Mouse (Mus musculus): ENCODE measurements around the gene Arhgap31. TPM values are rescaled to one million over a fixed set of nuclear protein-coding genes. Genes with fewer than 3 reads are reported as not detected.
"Not testable (repeated sequence)": the region's sequence is repeated elsewhere in the genome, so short reads cannot be mapped to it uniquely, and the experiment has no call there.

Gene Arhgap31
- total RNA-seq, 1 experiment from 2014 or later: 4.0 TPM

DNA sequence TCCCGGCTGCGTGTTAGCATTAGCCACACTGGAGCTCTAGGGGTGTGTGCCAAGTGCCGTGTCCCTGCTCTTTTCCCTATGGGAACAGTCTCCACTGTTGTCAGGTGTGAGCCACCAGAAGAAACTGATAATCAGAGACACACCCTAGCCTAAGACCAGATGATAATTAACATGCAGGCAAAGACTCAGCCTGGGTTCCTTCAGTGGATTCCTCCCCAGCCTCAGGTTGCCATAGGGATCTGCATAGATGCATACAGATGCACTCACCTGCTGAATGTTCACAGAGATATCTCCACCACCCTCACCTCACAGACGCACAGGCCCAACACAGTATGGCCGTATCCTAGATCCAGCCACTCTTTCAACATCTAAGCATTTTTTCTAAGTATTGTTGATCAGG is 22.6 kb downstream of the Arhgap31 start:
- ATAC-seq (replicated peaks; ENCODE audit: low read depth, poor library complexity, severe bottlenecking): no peak

DNA sequence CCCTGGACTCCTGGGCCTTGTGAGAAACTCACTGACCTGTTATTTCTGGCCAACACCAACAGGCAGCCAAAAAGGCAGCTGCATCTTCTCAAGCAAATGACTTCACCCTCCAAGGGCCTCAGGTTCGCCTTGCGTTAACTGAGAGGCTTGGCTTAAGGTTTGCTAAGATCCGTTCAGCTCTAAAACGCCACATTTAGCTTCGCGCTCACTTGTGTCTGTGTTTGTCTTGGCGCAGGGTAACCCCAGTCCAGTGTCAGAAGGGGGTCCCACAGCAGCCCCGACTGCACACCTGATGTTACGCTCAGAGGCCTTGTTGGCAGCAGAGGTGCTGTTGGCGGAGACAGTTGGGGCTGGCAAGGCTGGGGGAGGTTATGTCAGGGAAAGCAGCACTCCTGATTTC is 23.3 kb downstream of the Arhgap31 start:
- no peak for ATAC-seq (replicated peaks; ENCODE audit: low read depth, poor library complexity, severe bottlenecking)

DNA sequence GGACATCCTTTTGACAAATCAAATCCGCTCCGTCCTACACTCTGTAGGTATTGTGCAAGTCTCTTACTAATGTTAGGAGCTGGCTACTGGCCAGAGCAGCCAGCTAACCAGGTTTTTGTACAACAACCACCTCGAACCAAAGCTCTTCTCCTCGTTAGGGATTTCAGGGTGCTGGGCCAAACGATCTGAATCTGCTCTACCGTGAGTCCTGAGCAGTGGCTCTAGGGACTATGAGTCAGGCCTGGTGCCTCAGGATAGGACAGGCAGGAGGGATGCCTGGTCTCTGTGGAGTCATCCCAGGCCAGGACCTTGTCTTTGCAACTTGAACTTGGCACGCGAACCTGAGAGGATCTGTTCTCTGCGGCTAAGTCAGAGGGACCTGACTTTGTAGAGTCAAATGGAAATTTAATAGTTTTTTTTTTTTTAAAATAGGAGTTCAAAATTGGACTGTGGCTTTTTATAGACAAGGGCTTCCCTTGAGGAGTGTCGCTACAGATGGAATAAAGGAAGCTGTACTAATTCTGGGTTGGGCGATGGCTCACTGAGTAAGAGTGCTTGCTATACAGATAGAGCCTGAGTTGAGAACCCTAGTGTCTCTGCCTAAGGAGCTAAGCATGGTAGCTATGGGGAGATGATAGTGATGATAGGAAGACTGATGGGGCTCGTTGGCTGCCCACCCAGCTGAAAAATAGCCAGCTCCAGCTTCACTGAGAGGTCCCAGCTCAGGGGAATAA is 24.4 kb downstream of the Arhgap31 start:
- ATAC-seq (replicated peaks; ENCODE audit: low read depth, poor library complexity, severe bottlenecking): no peak

DNA sequence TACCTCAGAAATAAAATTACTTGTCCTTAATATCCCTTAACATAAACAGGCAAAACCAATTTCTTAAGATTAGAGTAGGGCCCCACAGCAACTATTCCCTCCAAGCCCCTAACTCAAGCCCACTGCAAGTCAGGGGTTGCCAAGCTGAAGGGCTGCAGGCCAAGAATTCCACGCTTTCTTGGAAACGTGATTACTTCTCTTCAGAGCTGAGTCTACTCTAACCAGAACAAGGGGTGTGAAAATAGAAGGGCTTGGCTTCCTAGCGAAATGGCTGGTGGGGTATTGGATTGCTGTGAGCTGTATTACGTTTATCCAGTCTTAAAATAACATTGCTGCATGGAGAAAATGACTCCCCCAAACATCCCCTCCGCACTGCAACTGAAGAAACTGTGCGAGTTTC is 25.4 kb downstream of the Arhgap31 start:
- ATAC-seq (replicated peaks; ENCODE audit: low read depth, poor library complexity, severe bottlenecking): no peak

DNA sequence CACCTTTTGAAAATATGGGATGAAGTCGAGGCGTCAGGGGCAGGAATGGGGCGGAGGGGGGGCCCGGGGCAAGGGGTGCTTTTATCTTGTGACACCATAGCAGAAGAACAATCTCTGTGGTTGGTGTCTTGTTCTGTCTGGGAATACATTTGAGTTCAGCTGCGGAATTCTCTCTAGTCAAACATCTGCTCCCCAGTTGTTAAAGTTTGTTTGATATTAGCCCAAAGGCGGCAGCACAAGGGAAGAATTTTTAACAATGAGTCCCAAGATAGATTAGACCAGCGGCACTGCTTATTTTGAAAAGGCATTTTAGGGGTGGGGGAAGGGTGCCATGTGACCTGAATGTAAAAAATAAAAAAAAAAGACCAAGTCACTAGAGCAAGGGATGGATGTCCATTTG is 30.0 kb downstream of the Arhgap31 start:
- no peak for ATAC-seq (replicated peaks; ENCODE audit: low read depth, poor library complexity, severe bottlenecking)

DNA sequence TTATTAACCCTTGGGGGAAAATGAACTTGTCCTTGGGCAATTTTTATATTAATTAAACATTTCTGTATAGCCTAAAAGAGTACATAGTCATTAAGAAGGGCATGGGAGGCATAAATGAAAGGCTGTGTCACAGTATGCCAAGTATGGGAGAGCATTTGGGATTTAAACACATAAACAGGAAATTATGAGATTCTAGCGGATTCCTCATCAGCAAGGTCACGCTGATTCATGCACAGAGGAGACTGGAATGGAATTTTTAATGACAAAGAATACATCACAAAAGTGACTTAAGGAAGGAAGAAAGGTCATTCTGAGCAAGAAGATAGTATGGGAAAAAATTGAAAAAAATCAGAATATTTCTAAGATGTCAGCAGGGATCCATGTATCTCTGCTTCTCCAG is 31.8 kb downstream of the Arhgap31 start:
- ATAC-seq (replicated peaks; ENCODE audit: low read depth, poor library complexity, severe bottlenecking): no peak

DNA sequence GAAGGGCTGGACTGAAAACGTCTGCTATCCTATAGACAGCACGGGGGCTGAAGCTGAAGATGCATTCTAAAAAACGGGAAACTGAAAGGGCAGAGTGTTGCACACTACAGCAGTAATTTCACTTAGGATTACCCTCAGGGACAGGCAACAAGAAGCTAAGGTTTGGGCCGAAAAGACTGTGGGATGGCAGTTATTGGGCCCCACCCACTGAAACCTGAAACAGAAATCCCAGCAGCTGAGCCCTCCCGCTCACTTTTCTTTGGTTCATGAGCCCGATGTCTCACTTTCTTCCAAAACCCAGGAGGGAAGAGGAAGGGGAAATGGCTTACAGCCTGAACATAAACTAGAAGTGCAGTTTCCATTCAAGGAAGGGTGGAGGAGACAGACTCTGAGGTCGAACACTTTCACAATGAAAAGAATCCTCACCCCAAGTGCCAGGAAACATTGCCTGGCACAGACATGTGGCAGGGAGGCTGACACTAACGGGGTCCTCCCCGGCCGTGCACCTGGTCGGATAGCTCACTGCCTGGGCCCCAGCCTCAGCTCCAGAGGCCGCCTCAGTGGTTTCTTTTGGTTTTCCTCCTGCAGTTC is 33.5 kb downstream of the Arhgap31 start:
- ATAC-seq (replicated peaks; ENCODE audit: low read depth, poor library complexity, severe bottlenecking): peak; percentile 67

DNA sequence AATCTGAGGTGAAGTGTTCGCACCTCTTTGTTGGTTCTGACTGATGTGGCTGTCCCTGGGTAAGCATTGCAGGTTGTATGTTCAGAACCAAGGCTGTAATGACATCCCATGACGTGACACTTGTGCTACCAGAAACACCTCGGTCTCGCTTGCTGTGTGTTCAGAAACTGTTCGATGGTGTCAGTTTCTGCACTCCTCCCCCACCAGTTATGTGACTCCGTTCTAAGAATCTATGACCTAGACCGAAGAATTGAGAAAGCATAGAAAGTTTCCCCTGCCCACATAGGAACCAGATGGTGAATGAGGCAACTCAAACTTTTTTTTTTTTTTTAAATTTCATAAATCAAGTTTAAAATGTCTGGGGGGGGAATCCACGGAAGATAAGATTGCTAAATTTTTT is 34.2 kb downstream of the Arhgap31 start:
- peak; percentile 71 for ATAC-seq (replicated peaks; ENCODE audit: low read depth, poor library complexity, severe bottlenecking)

DNA sequence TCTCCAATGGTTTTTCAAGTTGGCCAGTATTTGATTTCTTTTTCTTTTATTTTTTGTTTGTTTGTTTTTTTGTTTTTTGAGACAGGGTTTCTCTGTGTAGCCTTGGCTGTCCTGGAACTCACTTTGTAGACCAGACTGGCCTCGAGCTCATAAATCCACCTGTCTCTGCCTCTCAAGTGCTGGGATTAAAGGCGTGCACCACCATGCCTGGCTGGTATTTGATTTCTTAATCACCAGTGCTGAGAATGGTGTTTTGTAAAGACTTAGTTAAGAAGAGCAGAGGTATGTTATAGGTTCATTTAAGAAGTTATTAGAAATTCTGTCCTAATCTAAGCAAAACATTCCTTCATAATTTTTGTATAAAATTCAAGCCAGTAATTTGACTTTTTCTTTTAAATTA is 35.1 kb downstream of the Arhgap31 start:
- not testable (repeated sequence) for ATAC-seq (replicated peaks; ENCODE audit: low read depth, poor library complexity, severe bottlenecking)

DNA sequence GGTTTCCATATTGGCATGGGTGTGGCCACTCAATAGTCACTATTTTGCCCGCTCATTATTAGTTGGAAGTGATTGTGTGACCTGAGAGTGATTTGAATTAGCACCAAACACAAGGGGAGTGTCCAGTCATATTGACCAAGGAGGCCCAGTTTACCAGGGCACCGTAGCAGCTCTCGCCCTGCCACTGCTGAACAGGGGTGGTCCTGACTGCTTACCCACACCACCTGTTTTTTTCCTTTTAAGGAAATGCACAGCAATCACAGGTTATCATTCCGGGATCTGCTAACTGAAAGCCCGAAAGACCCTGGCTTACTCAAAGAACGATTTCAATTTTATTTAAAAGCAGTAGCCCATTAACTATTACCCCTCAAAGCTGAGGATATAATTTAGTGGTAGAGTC is 35.9 kb downstream of the Arhgap31 start:
- no peak for ATAC-seq (replicated peaks; ENCODE audit: low read depth, poor library complexity, severe bottlenecking)

DNA sequence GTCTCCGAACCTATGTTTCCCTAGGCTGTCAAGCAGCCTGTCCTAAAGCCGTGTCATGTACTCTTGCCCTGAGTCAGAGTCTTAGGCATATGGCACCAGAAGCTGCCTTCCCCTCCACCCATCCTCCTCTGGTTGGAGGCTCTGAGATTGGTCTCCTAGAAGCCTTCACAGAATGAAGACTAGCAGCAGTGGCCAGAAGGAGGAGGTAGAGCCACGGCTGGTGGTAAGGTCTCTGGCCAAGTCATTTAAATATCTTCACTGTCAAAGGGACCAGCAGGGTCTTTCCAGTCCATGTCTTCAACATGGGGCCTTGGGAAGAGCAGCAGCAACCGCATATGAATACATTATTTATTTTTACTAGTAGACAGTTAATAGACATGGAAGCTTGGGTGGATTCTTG is 36.4 kb downstream of the Arhgap31 start:
- ATAC-seq (replicated peaks; ENCODE audit: low read depth, poor library complexity, severe bottlenecking): no peak

DNA sequence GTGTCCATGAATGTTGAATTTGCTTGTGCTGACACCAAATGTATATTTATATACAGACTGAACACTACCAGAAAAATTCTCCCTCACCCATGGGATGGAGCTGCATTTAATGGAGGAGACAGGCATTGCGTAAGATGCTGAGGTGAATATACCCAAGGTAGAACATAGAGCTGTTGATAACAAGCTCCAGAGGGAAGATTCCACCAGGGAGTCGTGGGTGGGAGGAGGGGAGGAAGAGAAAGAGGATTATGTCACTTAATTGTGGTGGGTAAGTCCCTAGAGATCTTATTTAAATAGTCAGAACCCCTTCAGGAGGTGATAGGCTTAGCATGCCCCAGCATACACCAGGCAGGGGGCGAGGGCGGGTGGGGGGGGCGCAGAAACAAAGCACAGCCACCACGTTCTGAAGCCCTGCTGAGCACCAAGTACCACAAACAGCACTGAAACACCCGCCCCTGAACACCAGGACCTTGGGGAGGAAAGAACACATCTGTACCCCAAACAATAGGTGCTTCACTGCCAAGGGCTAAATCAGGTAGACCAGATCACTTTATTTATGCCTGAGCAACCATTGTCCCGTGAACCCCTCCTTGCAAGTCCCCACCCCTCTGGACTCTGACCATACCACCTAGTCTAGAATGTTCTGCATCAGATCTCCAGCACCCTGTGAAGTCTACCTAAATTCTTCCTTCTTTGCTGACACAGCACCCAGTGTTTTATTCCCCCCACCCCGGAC is 37.3 kb downstream of the Arhgap31 start:
- ATAC-seq (replicated peaks; ENCODE audit: low read depth, poor library complexity, severe bottlenecking): no peak

DNA sequence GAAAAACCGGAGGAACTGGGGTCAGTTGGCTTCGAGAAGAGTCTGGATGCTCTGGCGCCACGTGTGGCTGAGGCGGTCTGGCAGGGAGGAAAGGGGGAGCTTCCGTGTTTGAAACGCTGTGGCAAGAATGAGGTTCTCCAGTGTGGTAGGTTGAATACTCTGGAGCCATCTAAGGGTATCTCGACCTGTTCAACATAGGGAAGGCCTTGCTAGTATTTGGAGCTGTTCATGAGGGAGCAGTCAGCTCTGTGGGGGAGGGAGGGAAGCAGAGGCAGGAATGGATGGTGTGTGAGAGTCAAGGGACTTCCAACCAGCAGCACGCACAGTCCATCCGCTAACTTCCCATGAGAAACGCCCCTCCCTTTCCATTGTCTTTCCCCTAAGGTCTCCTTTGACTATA is 38.2 kb downstream of the Arhgap31 start:
- no peak for ATAC-seq (replicated peaks; ENCODE audit: low read depth, poor library complexity, severe bottlenecking)

DNA sequence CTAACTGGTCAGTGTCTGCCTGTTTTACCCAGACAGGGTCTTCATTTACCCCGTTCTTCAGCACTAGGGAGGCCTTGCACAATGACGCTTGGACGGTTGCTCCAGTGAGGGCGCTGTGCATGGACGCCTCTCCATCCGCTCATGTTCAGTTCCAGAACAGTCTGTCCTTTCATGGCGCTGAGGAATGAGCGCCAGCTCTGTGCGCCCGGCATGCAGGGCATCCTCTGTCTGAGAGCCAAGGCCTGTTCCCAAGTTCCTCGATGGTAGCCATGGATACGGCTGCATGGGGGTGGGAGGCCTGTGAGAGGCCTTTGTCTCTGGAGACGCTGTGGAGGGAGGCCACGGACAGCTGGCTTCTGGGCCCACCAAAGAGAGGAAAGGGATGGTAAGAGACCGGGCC is 39.6 kb downstream of the Arhgap31 start:
- ATAC-seq (replicated peaks; ENCODE audit: low read depth, poor library complexity, severe bottlenecking): no peak

DNA sequence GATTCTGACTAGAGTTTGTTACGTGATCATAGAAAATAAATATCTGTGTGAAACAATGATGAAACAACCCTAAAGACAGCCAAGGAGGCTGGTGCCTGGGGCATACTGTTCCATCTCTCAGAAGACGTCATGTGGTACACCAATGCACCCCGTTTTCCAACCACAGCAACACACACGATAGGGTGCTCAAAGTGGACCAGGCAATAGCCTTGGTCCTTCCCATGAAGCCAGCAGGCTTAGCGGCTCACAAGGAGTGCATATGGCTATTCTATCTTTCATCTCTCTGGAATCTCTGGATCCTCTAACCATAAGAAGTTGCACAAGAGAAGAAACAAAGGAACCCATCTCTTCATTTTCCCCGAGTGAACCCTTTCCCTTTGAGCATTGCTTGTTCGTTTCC is 40.1 kb downstream of the Arhgap31 start:
- no peak for ATAC-seq (replicated peaks; ENCODE audit: low read depth, poor library complexity, severe bottlenecking)

DNA sequence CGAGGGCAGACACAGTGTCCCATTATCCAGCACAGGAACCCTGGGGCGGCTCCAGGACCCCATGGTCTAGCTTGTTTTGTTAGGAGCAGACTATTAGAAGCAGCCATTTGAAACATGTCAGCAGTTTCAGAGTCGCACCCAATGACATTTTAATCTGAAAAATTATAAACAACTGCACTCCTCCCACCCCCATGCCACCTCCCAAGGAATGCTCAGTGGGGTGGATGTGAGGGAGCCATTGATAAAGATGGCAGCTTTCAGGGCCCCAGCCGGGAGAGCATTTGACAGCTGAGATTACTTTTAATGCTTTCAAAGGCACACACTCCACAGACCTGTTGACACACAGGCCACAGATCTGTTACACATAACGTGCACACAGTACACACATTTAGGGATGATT is 40.7 kb downstream of the Arhgap31 start:
- ATAC-seq (replicated peaks; ENCODE audit: low read depth, poor library complexity, severe bottlenecking): no peak

DNA sequence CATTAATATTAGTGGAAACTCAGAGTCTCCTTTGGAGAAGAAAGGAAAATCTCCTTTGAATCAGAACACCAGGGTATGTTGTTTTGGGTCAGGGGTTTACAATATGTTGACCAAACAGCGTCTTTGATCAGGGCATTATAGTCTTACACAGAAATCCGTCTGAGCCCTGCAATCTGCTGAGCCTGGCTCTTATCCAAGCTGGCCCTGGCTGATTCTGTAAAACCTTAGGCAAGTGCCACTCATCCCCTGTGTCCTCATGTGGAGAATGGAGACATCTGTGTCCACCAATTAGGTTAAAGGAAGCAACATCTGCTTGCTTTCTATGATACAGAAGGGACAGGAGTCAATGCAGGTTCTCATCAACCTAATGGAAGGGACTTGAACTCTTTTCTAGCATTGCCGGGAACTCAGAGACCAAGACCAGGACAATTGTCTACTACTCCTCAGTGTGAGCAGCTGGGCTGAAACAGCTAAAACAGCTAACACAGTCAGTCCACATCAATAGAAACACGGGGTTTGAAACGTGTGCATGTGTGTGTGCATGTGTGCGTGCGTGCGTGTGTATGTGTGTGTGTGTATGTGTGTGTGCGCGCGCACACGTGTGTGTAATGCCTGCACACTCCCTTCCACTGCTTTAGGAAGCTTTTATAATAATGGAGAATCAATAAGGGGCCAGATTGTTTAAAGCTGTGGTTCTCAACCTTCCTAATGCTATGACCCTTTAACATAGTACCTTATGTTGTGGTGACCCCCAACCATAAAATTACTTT is 42.3 kb downstream of the Arhgap31 start:
- no peak for ATAC-seq (replicated peaks; ENCODE audit: low read depth, poor library complexity, severe bottlenecking)

DNA sequence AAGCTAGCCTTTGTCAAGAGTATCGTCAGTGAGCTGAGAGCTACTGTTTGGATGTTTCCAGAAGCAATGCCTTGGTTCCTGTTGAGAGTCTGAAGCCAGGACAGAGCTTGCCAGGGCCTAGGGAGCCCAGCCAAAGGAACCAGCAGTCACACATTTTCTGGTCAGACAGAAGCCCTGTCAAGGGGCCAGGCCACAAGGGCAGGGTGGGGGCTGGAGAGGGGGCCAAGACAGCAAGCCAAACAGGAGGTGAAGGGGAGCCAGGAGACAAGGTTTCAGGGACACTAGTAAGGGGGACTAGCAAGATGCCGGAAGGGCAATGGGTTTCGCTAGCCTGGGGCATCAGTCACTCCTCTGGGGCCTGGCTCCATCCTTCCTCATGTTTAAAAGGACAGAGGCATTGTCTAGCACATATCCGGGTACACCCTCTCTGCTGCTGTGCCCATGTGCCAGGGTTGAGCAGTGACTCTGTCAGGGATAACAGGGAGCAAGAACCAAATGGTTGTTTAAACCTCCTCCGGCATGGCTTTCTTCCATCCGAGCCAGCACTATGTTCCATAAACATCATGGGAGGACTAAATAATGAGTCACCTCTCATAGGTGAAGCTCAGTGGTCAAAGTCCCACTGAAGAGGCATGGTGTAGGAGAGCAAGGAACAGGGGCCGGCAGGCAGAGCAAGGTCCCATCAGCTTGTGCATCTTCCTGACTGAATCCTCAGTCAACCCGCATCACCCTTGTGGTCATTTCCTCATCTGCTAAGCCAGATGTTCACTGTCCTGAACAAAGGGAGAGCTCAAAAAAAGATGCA is 44.0 kb downstream of the Arhgap31 start:
- ATAC-seq (replicated peaks; ENCODE audit: low read depth, poor library complexity, severe bottlenecking): no peak

DNA sequence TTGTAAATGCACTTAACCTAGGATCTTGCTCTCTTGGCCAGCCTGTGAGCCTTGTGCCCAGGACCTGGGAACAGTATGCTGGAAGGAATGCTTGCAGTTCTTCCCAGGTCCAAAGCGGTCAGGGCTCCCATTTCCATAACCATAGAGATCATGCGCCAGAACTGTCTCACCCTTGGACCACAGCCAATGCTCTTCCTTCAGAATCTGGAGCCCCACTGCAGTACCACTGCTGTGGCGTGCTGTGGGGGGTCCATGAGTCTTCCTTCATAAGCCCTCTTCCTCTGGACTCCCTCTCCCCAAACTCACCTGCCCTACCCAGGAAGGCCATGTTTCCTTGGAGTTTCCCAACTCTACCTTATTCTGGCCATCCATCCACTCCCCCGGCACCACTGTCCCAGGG is 46.6 kb downstream of the Arhgap31 start:
- ATAC-seq (replicated peaks; ENCODE audit: low read depth, poor library complexity, severe bottlenecking): no peak

DNA sequence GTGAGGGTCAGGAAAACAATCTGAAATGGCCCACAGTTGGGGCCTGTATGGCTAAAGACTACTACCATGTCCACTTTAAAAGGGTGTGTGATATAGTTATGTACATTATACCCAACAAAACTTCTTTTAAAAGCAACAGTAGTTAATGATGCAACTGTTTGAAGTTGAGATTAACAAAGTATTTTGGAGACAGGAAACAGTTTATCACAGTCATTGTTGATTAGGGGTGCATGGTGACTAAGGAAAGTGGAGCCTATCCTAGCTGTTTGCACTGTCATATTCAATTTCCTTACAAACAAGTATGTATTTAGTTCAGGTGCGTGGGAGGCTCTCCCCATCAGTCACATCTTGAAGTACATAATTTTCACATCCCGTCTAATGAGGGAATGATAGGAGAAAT is 47.1 kb downstream of the Arhgap31 start:
- no peak for ATAC-seq (replicated peaks; ENCODE audit: low read depth, poor library complexity, severe bottlenecking)
